Mouse (Mus musculus): Measurements from ENCODE around the gene Gm2174.

Gm2174 gene

DNA sequence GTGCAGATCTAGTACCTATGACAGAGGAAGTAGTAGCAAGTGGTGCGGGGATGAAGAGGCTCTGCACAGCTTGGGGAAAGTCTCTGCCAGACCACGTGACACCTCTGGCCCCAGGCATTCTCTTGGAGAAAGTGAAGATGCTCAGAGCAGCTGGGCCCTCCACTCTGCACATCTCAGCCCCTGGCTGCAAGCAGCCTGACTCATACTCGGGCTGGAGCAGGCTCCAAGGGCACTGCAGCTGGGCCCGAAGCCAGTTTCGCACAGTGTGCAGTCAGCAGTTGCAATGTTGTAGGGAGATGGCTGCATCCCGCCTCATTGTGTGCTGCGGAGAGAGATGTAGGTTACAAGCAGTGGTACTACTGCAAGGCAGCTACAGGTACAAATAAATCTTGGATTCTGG, 49.5 kb downstream of the Gm2174 start:
- in situ Hi-C loops (cut with MboI, MseI): loop anchor here in 1 of 2 experiments (10.0 kb wide), 1 partner anchor 1408 kb away; no protein-coding TSS in a partner anchor
